Mouse (Mus musculus) ES-Bruce4 (cell line): ENCODE results near the gene Pomc. TPM values are rescaled to one million over a fixed set of nuclear protein-coding genes. Genes with fewer than 3 reads are reported as not detected.
A peak's percentile ranks its signal among the peaks of the same experiment; 100 is the strongest.

ENCODE experiments used
- H3K27ac ChIP-seq: 2 replicates; pipeline ENCODE4 v1.5.1; 2012; ENCODE audit warnings: low read length, inconsistent platforms; ENCODE audit not compliant: insufficient read depth
- H3K27me3 ChIP-seq: 2 replicates; pipeline ENCODE4 v1.6.1; 2012; ENCODE audit warnings: mild to moderate bottlenecking, low read length, inconsistent platforms; ENCODE audit not compliant: control insufficient read depth, poor library complexity, insufficient read depth, severe bottlenecking
- H3K36me3 ChIP-seq: 2 replicates; pipeline ENCODE4 v1.6.1; 2012; ENCODE audit warnings: inconsistent platforms, mild to moderate bottlenecking, low read length, moderate library complexity; ENCODE audit not compliant: control insufficient read depth, poor library complexity, insufficient read depth, severe bottlenecking
- H3K4me1 ChIP-seq: one replicate; pipeline ENCODE4 v1.8.1; 2011; ENCODE audit warnings: low read length; ENCODE audit not compliant: control insufficient read depth, insufficient read depth
- H3K4me3 ChIP-seq: 2 replicates; pipeline ENCODE4 v1.5.1; 2011; ENCODE audit warnings: low read depth, mild to moderate bottlenecking, low read length
- H3K9ac ChIP-seq: 2 replicates; pipeline ENCODE4 v1.6.1; 2012; ENCODE audit warnings: low read depth, mild to moderate bottlenecking, inconsistent platforms; ENCODE audit not compliant: poor library complexity, severe bottlenecking
- H3K9me3 ChIP-seq: replicated peaks from 2 replicates; pipeline ENCODE4 v1.6.1; 2012; ENCODE audit warnings: mild to moderate bottlenecking, low read length, inconsistent platforms; ENCODE audit not compliant: control insufficient read depth, poor library complexity, insufficient read depth, severe bottlenecking
- CTCF ChIP-seq: IDR thresholded peaks from one replicate; pipeline ENCODE4 v1.8.1; 2011; ENCODE audit warnings: low read depth, low read length
- EP300 ChIP-seq: IDR thresholded peaks from 2 replicates; pipeline ENCODE4 v1.6.1; 2011; ENCODE audit warnings: low read depth, low read length; ENCODE audit not compliant: insufficient read depth
- POLR2A ChIP-seq: IDR thresholded peaks from one replicate; pipeline ENCODE4 v1.8.1; 2011; ENCODE audit warnings: low read length; ENCODE audit not compliant: insufficient read depth
- polyA plus RNA-seq: library from polyadenylated mRNA; stranded (reverse); fragments of >200 nt; gene quantifications from 2 replicates; pipeline ENCODE4 v1.2.4, GENCODE M21; 2011; ENCODE audit warnings: low read depth; ENCODE audit not compliant: missing spikeins, insufficient read depth, insufficient read length

Pomc gene
- polyA plus RNA-seq, 1 experiment: not detected

- Histone ChIP-seq H3K36me3 (no peaks in the 10 kb centered on the region), H3K4me3 (no peak overlapping the region), H3K27me3 (no peaks in the 10 kb centered on the region), H3K9ac (no peak overlapping the region), H3K9me3 (no peaks in the 10 kb centered on the region), H3K27ac (no peak overlapping the region), H3K4me1 (no peaks in the 10 kb centered on the region)
- TF ChIP-seq EP300 (no peak), CTCF (no peak)
Measured at GRCm38 (mm10) chr12:4007766-4008165, 53.0 kb downstream of the Pomc start.

GRCm38 (mm10) chr12:4008731-4009130 is 54.0 kb downstream of the Pomc start:
- no peak overlapping the region for H3K9ac ChIP-seq
- TF ChIP-seq POLR2A: no peak
- TF ChIP-seq EP300: no peak
- no peak for TF ChIP-seq CTCF
- no peaks in the 10 kb centered on the region for H3K4me1 ChIP-seq
- no peak overlapping the region for H3K27ac ChIP-seq
- H3K4me3 ChIP-seq: peak overlapping the region; percentile 18
- H3K36me3 ChIP-seq: no peaks in the 10 kb centered on the region
- H3K27me3 ChIP-seq: no peaks in the 10 kb centered on the region
- no peaks in the 10 kb centered on the region for H3K9me3 ChIP-seq

Other genes starting within 250 kb of the Pomc start
- gene Dnmt3a, start 148.9 kb upstream of the Pomc start, polyA plus RNA-seq: 31.9 and 44.2 TPM in 2 replicates
- gene Efr3b, start 84.0 kb downstream of the Pomc start, polyA plus RNA-seq: 3.7 and 4.1 TPM in 2 replicates
- 10.9 and 11.9 TPM in 2 replicates for gene Dnajc27, start 127.6 kb downstream of the Pomc start, polyA plus RNA-seq
- 8.2 and 9.2 TPM in 2 replicates for gene Adcy3, start 178.2 kb downstream of the Pomc start, polyA plus RNA-seq